Mouse (Mus musculus): ENCODE data around the gene Ubald2.
"Not testable (repeated sequence)": the region's sequence is repeated elsewhere in the genome, so short reads cannot be mapped to it uniquely, and the experiment has no call there.

Gene Ubald2

GRCm38 (mm10) chr11:116466141-116466540 is 32.2 kb downstream of the Ubald2 start, which contains the start of gene Qrich2:
Gene Qrich2, minus strand, starts transcription at chr11:116466241.
- no peak for DNase-seq

- DNase-seq: not testable (repeated sequence)
These were observed 34.4 kb downstream of the Ubald2 start for GRCm38 (mm10) chr11:116468338-116468737.

DNA sequence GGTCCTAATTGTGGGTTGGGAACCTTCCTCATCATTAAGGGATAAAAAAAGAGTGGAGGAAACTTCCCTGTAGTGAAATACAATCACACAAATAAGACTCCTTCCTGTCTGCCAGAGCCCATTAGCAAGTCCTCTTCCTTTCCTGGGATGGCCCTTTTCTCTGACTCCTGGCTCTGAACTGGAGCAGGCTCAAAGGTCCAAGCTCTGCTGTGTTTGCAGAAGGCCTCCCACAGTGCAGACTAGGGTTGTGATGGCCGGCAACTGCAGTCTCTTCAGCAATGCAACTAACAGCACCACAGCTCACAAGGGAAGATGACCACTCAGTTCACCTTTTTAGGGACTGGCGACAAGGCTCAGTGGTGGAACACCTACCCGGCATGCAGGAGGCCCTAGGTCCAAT is 36.4 kb downstream of the Ubald2 start:
- no peak for DNase-seq

DNA sequence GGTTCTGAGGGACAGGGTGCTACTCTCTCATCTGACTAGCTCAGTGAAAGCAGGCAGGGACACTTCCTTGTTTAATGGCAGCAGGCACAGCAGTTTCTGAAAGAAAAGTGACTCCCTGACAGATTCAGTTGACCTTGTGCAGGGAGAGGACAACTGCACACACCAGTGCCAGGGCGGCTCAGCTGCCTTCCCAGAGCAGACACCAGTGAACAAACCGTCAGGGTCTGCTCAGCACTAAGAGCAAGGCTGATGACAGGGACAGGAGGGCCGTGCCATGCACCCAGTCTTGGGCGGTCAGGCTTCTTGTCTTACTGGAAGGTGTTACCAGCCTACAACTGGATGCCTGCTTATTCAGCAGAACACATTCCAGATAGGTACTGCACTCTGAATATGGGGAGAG is 37.0 kb downstream of the Ubald2 start:
- DNase-seq: no peak

- no peak for DNase-seq
These were observed 38.4 kb downstream of the Ubald2 start for GRCm38 (mm10) chr11:116472275-116472674.

- no peak for DNase-seq
These were observed 42.1 kb downstream of the Ubald2 start for GRCm38 (mm10) chr11:116476041-116476440.

- no peak for DNase-seq
These were observed 42.8 kb downstream of the Ubald2 start for GRCm38 (mm10) chr11:116476696-116477095.

DNA sequence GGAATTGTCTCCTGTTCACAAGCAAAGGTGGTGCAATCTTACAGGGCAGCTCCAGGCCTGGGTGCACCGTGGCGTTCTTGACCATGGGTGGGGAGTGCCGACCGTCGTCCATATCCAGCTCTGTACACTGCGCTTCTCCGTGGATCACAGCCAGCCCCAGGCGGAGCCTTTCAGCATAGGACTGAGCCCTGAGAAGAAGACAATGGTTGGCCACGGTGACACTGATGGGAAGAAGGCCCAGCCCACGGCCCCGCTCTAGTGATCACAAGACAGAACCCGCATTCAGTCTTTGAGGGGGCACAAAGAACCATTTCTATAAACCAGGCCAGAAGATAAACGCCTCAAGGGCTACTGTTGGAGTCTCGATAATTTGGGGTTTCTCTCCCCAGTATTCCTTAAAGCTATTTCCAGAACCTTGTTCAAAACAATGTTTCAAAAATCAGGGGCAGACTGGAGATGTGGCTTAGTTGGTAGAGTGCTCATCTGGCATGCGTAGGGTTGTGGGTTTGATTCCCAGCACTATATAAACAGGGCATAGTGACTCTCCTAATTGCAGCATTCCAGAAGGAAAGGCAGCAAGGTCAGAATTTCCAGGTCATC is 43.4 kb downstream of the Ubald2 start:
- no peak for DNase-seq

DNA sequence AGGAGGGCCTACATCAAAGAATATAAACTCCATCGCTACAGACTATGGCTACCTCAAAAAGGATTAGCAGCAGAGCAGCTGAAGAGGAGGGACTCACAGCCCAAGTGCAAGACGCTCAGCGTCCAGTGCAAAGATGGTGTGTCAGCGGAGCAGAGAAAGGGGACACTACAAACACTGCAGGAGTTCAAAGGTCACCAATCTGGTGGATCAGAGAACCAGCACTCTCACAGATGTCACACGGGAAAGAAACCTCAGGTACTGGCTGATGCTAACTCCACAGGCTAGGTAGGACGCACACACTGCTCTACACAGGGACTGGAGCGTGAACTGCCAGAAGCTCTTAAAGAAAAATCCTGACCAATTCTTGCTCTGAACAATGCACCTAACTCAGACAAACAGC is 45.1 kb downstream of the Ubald2 start:
- no peak for DNase-seq

- no peak for DNase-seq
These were observed 45.9 kb downstream of the Ubald2 start for GRCm38 (mm10) chr11:116479832-116480231.

DNA sequence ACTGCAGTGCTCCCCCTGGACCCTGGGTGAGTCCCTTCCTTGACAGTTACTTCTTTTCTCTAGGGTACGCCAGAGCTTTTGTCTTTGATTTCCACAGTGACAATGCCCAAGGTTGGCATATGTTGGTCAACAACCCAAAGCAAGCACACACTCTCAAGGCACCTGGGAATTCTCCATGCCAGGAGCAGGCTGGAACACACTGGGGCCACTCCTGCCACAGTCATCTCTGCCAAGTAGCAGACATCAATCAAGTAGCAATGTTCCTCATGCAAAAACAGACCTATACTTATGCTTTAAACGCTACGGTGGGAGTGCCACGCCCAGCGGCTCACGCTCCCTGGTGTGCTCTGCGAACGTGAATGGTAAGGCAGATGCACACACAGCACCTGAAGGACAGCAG is 47.1 kb downstream of the Ubald2 start:
- no peak for DNase-seq

GRCm38 (mm10) chr11:116481776-116482175 is 47.9 kb downstream of the Ubald2 start:
- DNase-seq: no peak

GRCm38 (mm10) chr11:116484261-116484660 is 50.4 kb downstream of the Ubald2 start:
- no peak for DNase-seq

- DNase-seq: no peak
These were observed 54.3 kb downstream of the Ubald2 start for GRCm38 (mm10) chr11:116488207-116488606.

All from cerebellum, adult 11-12 months (tissue).